Mouse (Mus musculus): ENCODE measurements at regions not wholly inside any gene's neighbourhood (a gene's known extent, or its start where the extent isn't known, plus 50 kb on each side); places are given as distances from the start of the nearest gene placed in this dataset.

- no peak for DNase-seq
- intact Hi-C loops (cut with DNase I): no loop called here
Observed at GRCm38 (mm10) chr5:101163624-101164213, 318.2 kb downstream of the Gpat3 start.

DNA sequence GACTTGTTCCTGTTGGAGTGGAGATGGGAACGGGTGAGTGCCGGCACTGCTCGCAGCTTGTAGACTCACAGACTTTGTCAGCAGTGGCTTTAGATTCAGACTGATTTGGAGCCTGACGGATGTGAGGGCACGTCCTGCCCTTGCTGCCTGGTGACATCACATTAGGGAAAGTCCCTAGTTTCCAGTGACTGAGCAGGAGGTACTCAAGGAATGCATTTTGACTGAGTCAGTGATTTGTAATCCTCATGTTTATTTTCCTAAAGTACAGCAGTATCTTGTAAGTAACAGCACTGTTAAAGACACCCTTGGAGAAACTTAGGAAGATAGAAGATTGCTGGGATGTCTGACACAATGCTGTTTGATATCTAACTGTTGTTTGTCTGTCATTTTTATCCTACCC, 317.6 kb downstream of the Gpat3 start:
- no peak for DNase-seq
- intact Hi-C loops (cut with DNase I): no loop called here

GRCm38 (mm10) chr5:101157416-101157815, 311.9 kb downstream of the Gpat3 start:
- intact Hi-C loops (cut with DNase I): no loop called here
- DNase-seq: no peak

- DNase-seq: no peak
- intact Hi-C loops (cut with DNase I): no loop called here
Observed at GRCm38 (mm10) chr5:101146345-101146744, 300.8 kb downstream of the Gpat3 start.

DNA sequence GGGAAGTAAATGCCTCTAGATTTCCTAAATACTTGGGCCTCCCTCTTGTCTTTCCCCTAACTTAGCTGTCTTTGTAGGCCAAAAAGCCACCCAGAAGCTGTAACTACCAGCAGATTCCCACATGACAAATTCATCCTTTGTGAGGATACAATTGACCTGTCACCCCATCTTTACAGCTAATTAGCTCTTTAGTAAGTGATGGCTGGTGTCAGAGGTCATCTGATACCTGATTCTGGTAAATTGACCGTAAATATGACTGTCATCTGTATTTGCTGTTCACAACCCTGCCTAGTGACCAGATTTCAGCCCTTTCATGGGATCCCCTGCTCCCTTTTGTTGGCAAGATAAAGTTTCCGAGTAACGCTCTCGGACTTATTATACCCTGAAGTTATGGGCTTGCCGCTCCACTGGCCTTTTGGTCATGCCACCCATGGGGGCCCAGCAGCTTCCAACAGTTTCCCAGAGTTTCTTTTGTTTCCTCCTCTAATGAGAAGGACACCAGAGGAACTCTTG, 279.5 kb downstream of the Gpat3 start:
- intact Hi-C loops (cut with DNase I): no loop called here
- DNase-seq: no peak

GRCm38 (mm10) chr5:101122914-101123313, 277.4 kb downstream of the Gpat3 start:
- intact Hi-C loops (cut with DNase I): no loop called here
- no peak for DNase-seq

DNA sequence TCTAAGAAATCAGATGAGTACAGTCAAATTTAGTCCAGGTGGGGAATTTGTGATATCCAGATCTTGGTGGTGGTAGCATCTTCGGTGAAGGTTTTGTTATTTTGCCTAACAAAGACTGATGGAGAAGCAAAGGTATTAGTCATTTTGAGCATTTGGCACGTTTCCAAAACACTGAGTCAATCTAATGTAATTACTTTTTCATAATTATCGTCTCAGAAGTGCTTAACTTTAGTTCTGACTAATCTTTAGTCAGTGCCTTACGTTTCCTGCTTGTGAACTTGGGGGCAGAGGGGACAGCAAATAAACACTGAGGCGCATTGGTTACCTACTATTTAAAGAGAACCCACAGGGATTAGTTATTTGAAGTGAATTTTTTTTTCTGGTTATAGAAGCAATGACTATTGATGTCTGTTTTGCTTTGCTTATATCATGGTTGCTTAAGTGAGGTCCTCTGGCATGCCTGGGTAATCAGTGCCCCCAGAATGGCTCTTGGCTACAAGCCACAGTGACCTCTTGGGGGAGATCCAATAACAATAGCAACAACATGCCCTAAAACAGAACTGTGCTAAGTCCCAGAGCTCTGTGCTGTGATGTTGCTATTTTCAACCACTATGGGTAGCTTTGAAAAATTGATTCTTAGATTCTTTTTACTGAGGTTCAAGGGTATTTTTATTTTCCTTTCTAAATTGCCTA, 275.1 kb downstream of the Gpat3 start:
- no peak for DNase-seq
- intact Hi-C loops (cut with DNase I): no loop called here

DNA sequence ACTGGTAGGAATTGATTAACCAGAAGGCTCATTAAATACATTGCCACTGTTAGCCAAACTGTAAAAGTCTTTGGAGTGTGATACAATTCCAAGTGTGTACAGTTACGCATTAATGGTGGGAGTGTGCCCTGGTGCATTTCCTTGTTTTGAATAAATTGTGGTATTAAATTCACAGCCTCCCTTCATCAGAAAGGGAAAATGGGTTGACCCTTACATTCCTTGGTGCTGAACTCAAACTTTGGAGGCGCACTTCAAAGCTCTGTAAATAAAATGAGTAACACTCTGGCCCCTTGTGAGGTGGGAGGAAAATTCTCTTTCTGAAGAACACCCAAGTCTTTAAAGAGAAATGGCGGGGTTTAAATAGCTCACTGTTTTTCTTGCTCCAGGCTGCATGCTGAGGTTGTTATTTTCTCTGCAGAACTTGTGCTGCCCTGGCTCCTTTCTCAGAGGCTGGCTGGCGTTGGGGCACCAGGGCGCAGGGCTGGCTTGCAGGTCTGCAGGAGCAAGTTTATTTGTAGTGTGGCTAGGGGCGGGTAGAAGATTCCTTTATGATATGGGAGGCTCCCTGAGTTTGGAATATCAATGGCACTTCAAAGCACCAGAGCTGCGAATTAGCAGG, 266.7 kb downstream of the Gpat3 start:
- no peak for DNase-seq
- intact Hi-C loops (cut with DNase I): no loop called here

DNA sequence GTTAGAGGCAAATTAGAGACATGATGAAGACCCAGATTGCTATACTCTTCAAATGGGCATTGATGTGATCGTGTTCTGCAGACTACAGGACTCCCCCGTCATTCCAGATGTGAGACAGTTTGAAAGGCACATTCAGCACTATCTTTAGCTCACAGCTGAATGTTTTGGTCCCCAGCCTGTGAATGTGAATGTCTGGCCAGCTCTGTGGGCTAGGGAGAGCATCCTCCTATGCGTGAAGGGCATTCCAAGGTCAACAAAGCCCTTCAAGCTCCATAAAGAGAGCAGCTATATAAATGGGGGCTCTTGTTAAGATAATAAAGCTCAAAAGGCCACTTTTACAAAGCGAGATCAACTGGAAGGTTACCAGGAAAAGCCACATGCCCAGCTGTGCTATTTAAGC, 266.1 kb downstream of the Gpat3 start:
- intact Hi-C loops (cut with DNase I): no loop called here
- no peak for DNase-seq

GRCm38 (mm10) chr5:101100975-101101699, 255.6 kb downstream of the Gpat3 start:
- DNase-seq: no peak
- intact Hi-C loops (cut with DNase I): no loop called here

- no peak for DNase-seq
- intact Hi-C loops (cut with DNase I): no loop called here
Observed at GRCm38 (mm10) chr5:101091027-101091598, 245.6 kb downstream of the Gpat3 start.

DNA sequence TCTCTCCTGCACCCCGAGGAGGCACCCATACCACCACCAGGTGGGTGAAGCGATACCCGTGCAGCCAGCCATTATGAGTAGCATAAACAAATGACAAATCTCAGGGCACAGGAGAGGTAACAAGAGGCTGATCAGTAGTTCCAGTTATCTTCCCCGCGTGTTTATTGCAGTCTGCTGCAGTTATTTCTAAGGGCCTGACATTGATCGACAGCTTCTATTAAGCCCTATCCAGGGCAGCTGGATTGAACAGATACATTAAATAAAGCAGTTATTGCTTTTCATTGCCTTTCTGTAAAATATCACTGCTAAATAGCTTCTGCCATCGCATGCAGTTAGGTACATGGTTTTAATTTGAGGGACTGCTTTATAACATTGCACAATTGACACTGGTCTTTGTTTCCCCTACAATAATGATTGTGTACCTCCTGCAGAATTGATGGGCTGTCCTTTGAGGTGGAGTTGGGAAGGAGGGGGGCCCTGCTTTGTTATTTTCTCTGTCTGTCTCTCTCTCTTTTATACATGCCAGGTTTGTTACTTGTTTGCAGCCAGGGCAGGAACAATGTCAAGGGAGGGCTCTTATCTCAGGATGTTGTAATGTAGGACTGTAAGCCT, 245.0 kb downstream of the Gpat3 start:
- intact Hi-C loops (cut with DNase I): no loop called here
- no peak for DNase-seq

DNA sequence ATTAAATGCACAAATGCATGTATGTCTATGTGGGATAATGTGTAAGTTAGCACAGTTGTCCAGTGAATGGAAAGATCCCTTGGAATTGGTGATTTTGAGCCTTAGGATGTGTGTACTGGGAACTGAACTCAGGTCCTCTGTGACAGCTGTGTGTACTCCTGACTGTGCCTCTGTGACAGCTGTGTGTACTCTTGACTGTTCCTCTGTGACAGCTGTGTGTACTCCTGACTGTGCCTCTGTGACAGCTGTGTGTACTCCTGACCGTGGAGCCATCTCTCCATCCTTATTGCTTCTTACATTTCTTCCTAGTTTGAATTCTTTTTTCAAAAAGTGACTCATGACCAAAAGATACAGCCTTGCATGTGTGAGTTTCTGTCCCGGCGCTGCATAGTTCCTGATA, 239.7 kb downstream of the Gpat3 start:
- no peak for DNase-seq
- intact Hi-C loops (cut with DNase I): no loop called here

- intact Hi-C loops (cut with DNase I): no loop called here
- no peak for DNase-seq
Observed at GRCm38 (mm10) chr5:101082611-101083010, 237.1 kb downstream of the Gpat3 start.

- intact Hi-C loops (cut with DNase I): no loop called here
- DNase-seq: no peak
Observed at GRCm38 (mm10) chr5:101064308-101064707, 218.8 kb downstream of the Gpat3 start.

DNA sequence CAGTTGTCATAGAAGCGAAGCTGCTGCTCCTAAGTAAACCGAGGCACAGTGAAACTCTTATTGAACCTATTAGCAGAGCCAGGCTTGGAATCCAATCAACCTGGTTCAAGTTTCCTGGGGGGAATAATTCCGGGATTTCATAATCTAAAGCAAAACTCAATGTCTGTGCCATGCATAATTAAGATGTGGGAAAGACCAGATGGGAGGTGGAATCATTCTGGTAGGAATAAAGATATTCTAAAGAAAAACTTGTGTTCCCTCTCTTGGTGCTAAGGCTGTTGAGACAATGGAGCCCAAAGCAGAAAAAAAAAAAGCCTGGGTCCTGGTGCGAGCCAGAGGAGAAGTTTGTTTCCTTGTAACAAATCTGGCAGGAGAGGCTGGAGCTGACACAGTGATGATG, 217.7 kb downstream of the Gpat3 start:
- no peak for DNase-seq
- intact Hi-C loops (cut with DNase I): no loop called here

DNA sequence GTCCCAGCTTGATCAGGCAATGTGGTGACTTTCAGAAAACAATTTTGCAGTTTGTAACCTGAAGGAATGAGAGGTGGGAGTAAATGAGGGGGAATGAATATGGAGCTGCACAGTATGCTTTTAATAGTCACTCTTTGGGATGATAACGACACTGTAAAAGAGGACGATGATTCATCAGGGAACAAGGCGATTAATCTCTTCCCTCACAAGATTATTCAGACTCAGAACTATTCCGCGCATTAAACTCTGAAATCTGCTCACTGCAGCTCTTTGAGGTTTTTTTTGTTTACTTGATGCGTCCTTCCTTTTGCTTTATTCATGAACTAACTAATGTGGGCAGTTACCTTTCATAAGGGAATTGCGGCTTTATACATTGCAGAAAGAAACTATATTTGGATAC, 206.1 kb downstream of the Gpat3 start:
- intact Hi-C loops (cut with DNase I): no loop called here
- DNase-seq: no peak

DNA sequence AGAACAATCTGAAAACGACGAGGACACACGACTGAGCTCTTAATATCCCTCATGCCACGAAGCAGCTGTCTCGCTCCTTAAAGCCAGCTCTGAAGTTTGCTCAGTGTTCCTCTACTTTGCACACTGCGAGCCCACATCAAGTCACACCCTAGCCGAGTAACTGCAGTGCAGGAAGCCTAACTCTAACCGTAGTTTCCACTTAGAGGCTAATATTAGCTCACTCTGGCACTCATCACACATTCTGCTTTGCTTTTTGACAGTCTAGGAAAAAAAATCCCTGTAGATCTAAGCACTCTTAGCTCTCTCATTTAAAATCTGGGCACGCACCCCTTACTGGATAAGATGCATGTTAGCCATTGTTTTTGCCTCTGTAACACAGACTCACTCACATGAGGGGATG, 195.0 kb downstream of the Gpat3 start:
- no peak for DNase-seq
- intact Hi-C loops (cut with DNase I): no loop called here

DNA sequence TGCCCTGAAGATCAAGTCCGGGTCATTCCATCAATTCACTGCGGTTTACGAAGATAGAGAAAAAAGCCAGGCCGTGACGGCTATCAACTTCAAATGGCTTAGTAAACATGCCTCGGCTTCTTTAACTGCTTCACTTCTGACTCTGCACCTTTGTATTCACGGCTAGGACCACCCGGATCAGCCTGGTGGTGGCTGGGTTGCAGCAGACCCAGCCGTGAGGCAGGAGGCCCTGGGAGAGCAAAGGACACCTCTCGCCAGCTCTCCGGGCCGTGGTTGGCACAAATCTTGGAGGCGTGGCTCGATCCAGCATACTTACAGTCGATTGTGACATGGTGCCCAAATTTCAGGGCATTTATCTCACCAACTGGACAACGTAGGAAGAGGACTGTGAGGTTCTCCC, 187.5 kb downstream of the Gpat3 start:
- intact Hi-C loops (cut with DNase I): no loop called here
- DNase-seq: no peak

GRCm38 (mm10) chr5:101032147-101032900, 186.8 kb downstream of the Gpat3 start:
- DNase-seq: no peak
- intact Hi-C loops (cut with DNase I): no loop called here

All from gastrocnemius, postnatal 36 days (tissue).